ENCODE assay signal across 8 mouse cellular contexts in genomic region chr9:102625983-102626838, GRCm38 (mm10). TPM values are rescaled to one million over a fixed set of nuclear protein-coding genes. Genes with fewer than 3 reads are reported as not detected.
DNase-seq lines count a peak whose midpoint lies in the region; ATAC-seq lines count a peak whose summit lies in the region.

Gene Anapc13 (plus strand): TSS chr9:102626296.
Gene Cep63 (minus strand): TSS chr9:102626534.

- peak within 1 kb of the TSS; percentile 78 for H3K4me2 ChIP-seq in heart, embryonic 14.5 days (ENCODE audit: low read length)
- H3K4me2 ChIP-seq in liver, embryonic 13.5 days: peak within 1 kb of the TSS; percentile 89
- H3K4me2 ChIP-seq in stomach, embryonic 16.5 days (ENCODE audit: low read depth, low read length): peak within 1 kb of the TSS; percentile 84

- H3K4me3 ChIP-seq in brown adipose tissue, adult 24 weeks (ENCODE audit: insufficient read depth, low read depth, low read length): peak within 1 kb of the TSS; percentile 79
- H3K4me3 ChIP-seq in heart, embryonic 14.5 days (ENCODE audit: control insufficient read depth in 1 of 2, insufficient read depth in 1 of 2, low read depth in 1 of 2, low read length in 2 of 2): peak within 1 kb of the TSS; percentile 71 to 91
- H3K4me3 ChIP-seq in liver, embryonic 13.5 days (replicated peaks): peak within 1 kb of the TSS; percentile 94
- peak within 1 kb of the TSS; percentile 95 for H3K4me3 ChIP-seq in stomach, embryonic 16.5 days (replicated peaks; ENCODE audit: low read length)

- under 1% methylated on average over 84 of the region's 84 CpGs for WGBS in heart, embryonic 14.5 days
- under 1% methylated on average over 80 of the region's 84 CpGs for WGBS in liver, embryonic 13.5 days (ENCODE audit: insufficient replicate concordance)
- WGBS in stomach, embryonic 16.5 days: under 1% methylated on average over 80 of the region's 84 CpGs

- H3K4me1 ChIP-seq in brown adipose tissue, adult 24 weeks (ENCODE audit: control insufficient read depth, insufficient read depth, insufficient read length, low read length): peaks cover 4% of the 10 kb centered on the region
- peaks cover 3 to 12% of the 10 kb centered on the region in 2 experiments for H3K4me1 ChIP-seq in heart, embryonic 14.5 days (ENCODE audit: control insufficient read depth in 2 of 2, insufficient read depth in 2 of 2, low read length in 2 of 2)
- peaks cover 52% of the 10 kb centered on the region for H3K4me1 ChIP-seq in liver, embryonic 13.5 days (replicated peaks)
- peaks cover 6% of the 10 kb centered on the region for H3K4me1 ChIP-seq in stomach, embryonic 16.5 days (ENCODE audit: control insufficient read depth, insufficient read depth, low read length)

- peaks cover 16% of the 10 kb centered on the region for H3K36me3 ChIP-seq in heart, embryonic 14.5 days (ENCODE audit: control insufficient read depth, insufficient read depth, low read length)
- no peaks in the 10 kb centered on the region for H3K36me3 ChIP-seq in liver, embryonic 13.5 days
- H3K36me3 ChIP-seq in stomach, embryonic 16.5 days (ENCODE audit: control insufficient read depth, insufficient read depth, low read length): no peaks in the 10 kb centered on the region

- no peaks in the 10 kb centered on the region for H3K27me3 ChIP-seq in heart, embryonic 14.5 days (ENCODE audit: control insufficient read depth, insufficient read depth, low read length)
- H3K27me3 ChIP-seq in liver, embryonic 13.5 days: no peaks in the 10 kb centered on the region
- no peaks in the 10 kb centered on the region for H3K27me3 ChIP-seq in stomach, embryonic 16.5 days (ENCODE audit: control insufficient read depth, insufficient read depth, low read length)

- H3K9ac ChIP-seq in heart, embryonic 14.5 days (ENCODE audit: low read length): peak within 1 kb of the TSS; percentile 99
- H3K9ac ChIP-seq in liver, embryonic 13.5 days: peak within 1 kb of the TSS; percentile 98
- H3K9ac ChIP-seq in stomach, embryonic 16.5 days (ENCODE audit: low read length): peak within 1 kb of the TSS; percentile 99

- H3K27ac ChIP-seq in brown adipose tissue, adult 24 weeks (replicated peaks; ENCODE audit: low read depth, low read length): peak within 1 kb of the TSS; percentile 97
- H3K27ac ChIP-seq in heart, embryonic 14.5 days (replicated peaks in 1 of 2; ENCODE audit: control insufficient read depth in 1 of 2, insufficient read depth in 1 of 2, low read depth in 2 of 2, low read length in 2 of 2): peak within 1 kb of the TSS; percentile 92 to 97
- H3K27ac ChIP-seq in liver, embryonic 13.5 days: peak within 1 kb of the TSS; percentile 92
- H3K27ac ChIP-seq in stomach, embryonic 16.5 days (ENCODE audit: low read length): peak within 1 kb of the TSS; percentile 93

- no peaks in the 10 kb centered on the region for H3K9me3 ChIP-seq in heart, embryonic 14.5 days (ENCODE audit: control insufficient read depth, low read length)
- no peaks in the 10 kb centered on the region for H3K9me3 ChIP-seq in liver, embryonic 13.5 days (replicated peaks)
- H3K9me3 ChIP-seq in stomach, embryonic 16.5 days (replicated peaks; ENCODE audit: control insufficient read depth, low read length): no peaks in the 10 kb centered on the region

- peak; percentile 93 for ATAC-seq in heart, embryonic 14.5 days (ENCODE audit: insufficient number of reproducible peaks, insufficient read depth, low FRiP score, low read depth)
- ATAC-seq in liver, embryonic 13.5 days (ENCODE audit: low read depth): peak; percentile 93
- ATAC-seq in stomach, embryonic 16.5 days (ENCODE audit: insufficient read depth, low FRiP score): peak; percentile 96

- DNase-seq in CD4-positive, CD25-positive, alpha-beta regulatory T cell, adult 2 months (ENCODE audit: low read depth, low spot score): peak; percentile 98
- DNase-seq in fat pad, adult 2 months (ENCODE audit: extremely low read depth, low read depth, low spot score): peak; percentile 68
- DNase-seq in kidney, postnatal 14 days: peak; percentile 99
- peak; percentile 95 for DNase-seq in liver, embryonic 13.5 days
- peak; percentile 100 for DNase-seq in neural tube, embryonic 10.5 days (ENCODE audit: extremely low spot score, low spot score)

RNA-seq across cellular contexts. Expression of gene Anapc13, which starts in this region (rescaled TPM):
- 362 and 412 TPM in 2 replicates for polyA plus RNA-seq in brown adipose tissue, adult 24 weeks (2012; ENCODE audit: insufficient read depth, insufficient read length, missing spikeins)
- polyA plus RNA-seq in heart, embryonic 14.5 days (2014; fragmentation: Nextera tagmentation; extraction: Ambion mirVana): 294 and 328 TPM in 2 replicates
- 101 and 108 TPM in 2 replicates for polyA plus RNA-seq in liver, embryonic 13.5 days (2015; fragmentation: Nextera tagmentation; extraction: Ambion mirVana)
- 161 and 206 TPM in 2 replicates for polyA plus RNA-seq in stomach, embryonic 16.5 days (2015; fragmentation: Nextera tagmentation; extraction: Ambion mirVana)

RNA-seq across cellular contexts. Expression of gene Cep63, which starts in this region (rescaled TPM):
- polyA plus RNA-seq in brown adipose tissue, adult 24 weeks (2012; ENCODE audit: insufficient read depth, insufficient read length, missing spikeins): 39.6 and 41.8 TPM in 2 replicates
- polyA plus RNA-seq in heart, embryonic 14.5 days (2014; fragmentation: Nextera tagmentation; extraction: Ambion mirVana): 42.9 and 43.1 TPM in 2 replicates
- 26.1 and 28.0 TPM in 2 replicates for polyA plus RNA-seq in liver, embryonic 13.5 days (2015; fragmentation: Nextera tagmentation; extraction: Ambion mirVana)
- polyA plus RNA-seq in stomach, embryonic 16.5 days (2015; fragmentation: Nextera tagmentation; extraction: Ambion mirVana): 41.9 and 44.9 TPM in 2 replicates

Comparison
In these comparisons a context has a peak if more than half of its experiments do, and no peak if none do; other contexts are left out.
1. Peak in every context shown above with its lines: DNase-seq, ATAC-seq, H3K4me3 ChIP-seq and H3K27ac ChIP-seq.